Mouse (Mus musculus): ENCODE data around the gene Taf15.

GRCm38 (mm10) chr11:83448927-83449236 lies 24.0 kb upstream of the Taf15 start:
- no peak for TF ChIP-seq CTCF (IDR thresholded peaks at IDR 0.05; ENCODE audit: low read depth)
- no peak for TF ChIP-seq EP300 (IDR thresholded peaks at IDR 0.05; ENCODE audit: low read depth)

Data from liver, embryonic 14.5 days (tissue).